Mouse (Mus musculus) cerebellum, adult 11 months (tissue): ENCODE measurements around the gene Zdhhc1.

Experiments
- DNase-seq: peaks from one replicate; pipeline ENCODE4 v3.0.0; 2022

Zdhhc1 gene

GRCm38 (mm10) chr8:105496439-105497180, at the start of gene Zdhhc1:
TSS of gene Zdhhc1 (minus strand) at chr8:105496902.
- peak; percentile 88 for DNase-seq

GRCm38 (mm10) chr8:105545249-105545648, 48.5 kb upstream of the Zdhhc1 start:
- no peak for DNase-seq

- no peak for DNase-seq
Measured at GRCm38 (mm10) chr8:105544544-105545205, 48.0 kb upstream of the Zdhhc1 start.

- DNase-seq = no peak
Measured at GRCm38 (mm10) chr8:105543703-105544102, 47.0 kb upstream of the Zdhhc1 start.

- DNase-seq = no peak
Measured at GRCm38 (mm10) chr8:105542808-105543207, 46.1 kb upstream of the Zdhhc1 start.

GRCm38 (mm10) chr8:105542032-105542656, 45.4 kb upstream of the Zdhhc1 start:
- no peak for DNase-seq

GRCm38 (mm10) chr8:105538940-105539339, 42.2 kb upstream of the Zdhhc1 start:
- DNase-seq = no peak

- DNase-seq = peak; percentile 71
Measured at GRCm38 (mm10) chr8:105537011-105537677, 40.4 kb upstream of the Zdhhc1 start.

- no peak for DNase-seq
Measured at GRCm38 (mm10) chr8:105536546-105536945, 39.8 kb upstream of the Zdhhc1 start.

GRCm38 (mm10) chr8:105533892-105534329, 37.2 kb upstream of the Zdhhc1 start:
- DNase-seq = peak; percentile 61

- DNase-seq = no peak
Measured at GRCm38 (mm10) chr8:105533439-105533838, 36.7 kb upstream of the Zdhhc1 start.

- no peak for DNase-seq
Measured at GRCm38 (mm10) chr8:105531774-105532173, 35.1 kb upstream of the Zdhhc1 start.

- DNase-seq = no peak
Measured at GRCm38 (mm10) chr8:105529271-105529670, 32.6 kb upstream of the Zdhhc1 start.

- DNase-seq = no peak
Measured at GRCm38 (mm10) chr8:105528206-105528605, 31.5 kb upstream of the Zdhhc1 start.

- DNase-seq = no peak
Measured at GRCm38 (mm10) chr8:105527110-105527509, 30.4 kb upstream of the Zdhhc1 start.

GRCm38 (mm10) chr8:105522890-105523289, 26.2 kb upstream of the Zdhhc1 start:
- no peak for DNase-seq

- DNase-seq = no peak
Measured at GRCm38 (mm10) chr8:105521995-105522769, 25.5 kb upstream of the Zdhhc1 start.

- DNase-seq = no peak
Measured at GRCm38 (mm10) chr8:105521061-105521460, 24.4 kb upstream of the Zdhhc1 start.

GRCm38 (mm10) chr8:105520521-105520920, 23.8 kb upstream of the Zdhhc1 start:
- DNase-seq = no peak

GRCm38 (mm10) chr8:105519591-105519990, 22.9 kb upstream of the Zdhhc1 start:
- DNase-seq = no peak

GRCm38 (mm10) chr8:105518436-105519313, 22.0 kb upstream of the Zdhhc1 start, which contains the start of gene Hsd11b2:
TSS of gene Hsd11b2 (plus strand) at chr8:105518755.
- DNase-seq = no peak
